Mouse (Mus musculus) embryonic fibroblast, embryonic 13.5 days (primary cell): ENCODE results near the gene Prnd.

ENCODE experiments used
- CTCF ChIP-seq: IDR thresholded peaks from 2 replicates; pipeline ENCODE4 v1.5.1; 2011; ENCODE audit warnings: mild to moderate bottlenecking, control low read depth, low read length, moderate library complexity, borderline replicate concordance; ENCODE audit not compliant: insufficient read depth
- POLR2A ChIP-seq: IDR thresholded peaks from 2 replicates; pipeline ENCODE4 v1.6.1; 2011; ENCODE audit warnings: low read depth, mild to moderate bottlenecking, control low read depth, low read length, moderate library complexity

DNA sequence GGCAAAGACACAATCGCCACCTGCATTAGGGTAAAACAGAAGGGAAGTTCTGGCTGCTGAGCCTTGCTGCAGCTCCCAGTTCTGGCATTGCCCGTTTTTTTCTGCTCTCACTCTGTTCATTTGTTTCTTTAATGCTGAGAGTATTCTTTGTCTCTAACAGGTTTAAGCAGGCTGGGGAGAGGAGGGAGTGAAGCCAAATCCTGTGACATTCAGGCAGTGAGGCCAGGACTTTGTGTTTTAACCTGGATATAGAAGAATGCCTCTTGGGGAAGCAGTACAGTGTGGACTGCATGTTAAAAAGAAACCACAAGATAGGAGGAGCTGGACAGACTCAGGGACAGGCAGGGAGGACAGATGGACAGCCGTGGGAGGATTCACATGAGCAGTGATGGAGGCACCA is 17.1 kb upstream of the Prnd start:
- TF ChIP-seq CTCF = no peak
- TF ChIP-seq POLR2A = no peak
